Mouse (Mus musculus) olfactory bulb, adult 2 months (tissue): ENCODE results near the gene Tjp1. TPM values are rescaled to one million over a fixed set of nuclear protein-coding genes. Genes with fewer than 3 reads are reported as not detected.
A peak's percentile ranks its signal among the peaks of the same experiment; 100 is the strongest.

Experiments
- H3K27ac ChIP-seq: fragments of 200-500 bp; 2 replicates; pipeline ENCODE4 v1.5.1; 2012; ENCODE audit warnings: low read depth, low read length; ENCODE audit not compliant: insufficient read depth
- H3K4me1 ChIP-seq: fragments of 200-500 bp; 2 replicates; pipeline ENCODE4 v1.6.1; 2012; ENCODE audit warnings: low read length; ENCODE audit not compliant: control insufficient read depth, insufficient read depth
- H3K4me3 ChIP-seq: fragments of 200-500 bp; 2 replicates; pipeline ENCODE4 v1.5.1; 2012; ENCODE audit warnings: mild to moderate bottlenecking, low read depth, low read length, moderate library complexity; ENCODE audit not compliant: insufficient read depth
- CTCF ChIP-seq: fragments of 200-500 bp; IDR thresholded peaks from 2 replicates; pipeline ENCODE4 v1.5.1; 2012; ENCODE audit warnings: low read depth, mild to moderate bottlenecking, low read length, moderate library complexity; ENCODE audit not compliant: insufficient read depth
- POLR2A ChIP-seq: fragments of 200-500 bp; IDR thresholded peaks from 2 replicates; pipeline ENCODE4 v1.6.1; 2012; ENCODE audit warnings: mild to moderate bottlenecking, low read depth, low read length, moderate library complexity; ENCODE audit not compliant: insufficient read depth
- WGBS: fragments of 180-500 bp; shearing (Covaris S2); methylation state at CpG from one replicate; pipeline ENCODE4 v1.1.7; 2018; 5-methylcytosine and 5-hydroxymethylcytosine counted together
- polyA plus RNA-seq: library from polyadenylated mRNA; stranded (reverse); fragments of >200 nt; gene quantifications from 2 replicates; pipeline ENCODE4 v1.2.4, GENCODE M21; 2012; ENCODE audit warnings: low replicate concordance; ENCODE audit not compliant: missing spikeins, insufficient read depth, insufficient read length

The Tjp1 gene
- polyA plus RNA-seq, 1 experiment = not detected

GRCm38 (mm10) chr7:65455208-65455607 is 72.4 kb downstream of the Tjp1 start:
- TF ChIP-seq CTCF = no peak
- TF ChIP-seq POLR2A = no peak
- Histone ChIP-seq H3K4me3 (no peak overlapping the region), H3K4me1 (peaks cover 4% of the 10 kb centered on the region), H3K27ac (peak overlapping the region; percentile 1; the same call in 1 of the 2 replicates)
- 93% methylated on average over 3 of the region's 3 CpGs for WGBS

GRCm38 (mm10) chr7:65454269-65454668 is 73.3 kb downstream of the Tjp1 start:
- Histone ChIP-seq H3K27ac (no peak overlapping the region), H3K4me1 (peaks cover 7% of the 10 kb centered on the region), H3K4me3 (no peak overlapping the region)
- TF ChIP-seq CTCF (no peak), POLR2A (no peak)
- WGBS = 39% methylated on average over 3 of the region's 3 CpGs

GRCm38 (mm10) chr7:65452246-65452645 is 75.3 kb downstream of the Tjp1 start:
- WGBS = 76% methylated on average over 3 of the region's 3 CpGs
- H3K4me1 ChIP-seq = peaks cover 7% of the 10 kb centered on the region
- TF ChIP-seq CTCF = no peak
- TF ChIP-seq POLR2A = no peak
- H3K4me3 ChIP-seq = no peak overlapping the region
- H3K27ac ChIP-seq = no peak overlapping the region

GRCm38 (mm10) chr7:65450158-65450557 is 77.4 kb downstream of the Tjp1 start:
- Histone ChIP-seq H3K4me1 (peaks cover 7% of the 10 kb centered on the region), H3K27ac (no peak overlapping the region), H3K4me3 (no peak overlapping the region)
- 64% methylated on average over 5 of the region's 5 CpGs for WGBS
- TF ChIP-seq POLR2A (no peak), CTCF (no peak)

GRCm38 (mm10) chr7:65441505-65441904 is 86.1 kb downstream of the Tjp1 start:
- Histone ChIP-seq H3K27ac (no peak overlapping the region), H3K4me3 (no peak overlapping the region), H3K4me1 (peaks cover 8% of the 10 kb centered on the region)
- WGBS = 87% methylated on average over 4 of the region's 4 CpGs
- TF ChIP-seq POLR2A = no peak
- TF ChIP-seq CTCF = no peak

GRCm38 (mm10) chr7:65439518-65439917 is 88.1 kb downstream of the Tjp1 start:
- 55% methylated on average over 8 of the region's 8 CpGs for WGBS
- H3K4me3 ChIP-seq = no peak overlapping the region
- no peak overlapping the region for H3K27ac ChIP-seq
- TF ChIP-seq CTCF (no peak), POLR2A (no peak)
- peaks cover 8% of the 10 kb centered on the region for H3K4me1 ChIP-seq

- H3K27ac ChIP-seq = no peak overlapping the region
- 84% methylated on average over 5 of the region's 5 CpGs for WGBS
- peaks cover 8% of the 10 kb centered on the region for H3K4me1 ChIP-seq
- TF ChIP-seq CTCF (no peak), POLR2A (no peak)
- no peak overlapping the region for H3K4me3 ChIP-seq
These were observed 89.4 kb downstream of the Tjp1 start for GRCm38 (mm10) chr7:65438146-65438545.

- Histone ChIP-seq H3K27ac (no peak overlapping the region), H3K4me3 (no peak overlapping the region), H3K4me1 (peaks cover 8% of the 10 kb centered on the region)
- WGBS = 54% methylated on average over 3 of the region's 3 CpGs
- TF ChIP-seq CTCF = no peak
- TF ChIP-seq POLR2A = no peak
These were observed 90.7 kb downstream of the Tjp1 start for GRCm38 (mm10) chr7:65436921-65437320.

GRCm38 (mm10) chr7:65431018-65431695 is 96.4 kb downstream of the Tjp1 start:
- no peak overlapping the region for H3K27ac ChIP-seq
- H3K4me1 ChIP-seq = peaks cover 6% of the 10 kb centered on the region; the same call in 1 of the 2 replicates
- H3K4me3 ChIP-seq = no peak overlapping the region
- WGBS = 59% methylated on average over 9 of the region's 9 CpGs
- TF ChIP-seq CTCF = no peak
- TF ChIP-seq POLR2A = no peak

- TF ChIP-seq POLR2A = no peak
- TF ChIP-seq CTCF = no peak
- Histone ChIP-seq H3K4me3 (no peak overlapping the region), H3K27ac (no peak overlapping the region), H3K4me1 (peaks cover 6% of the 10 kb centered on the region; the same call in 1 of the 2 replicates)
- WGBS = 70% methylated on average over 8 of the region's 8 CpGs
These were observed 97.2 kb downstream of the Tjp1 start for GRCm38 (mm10) chr7:65430401-65430800.
